Mouse (Mus musculus) liver, embryonic 11.5 days (tissue): ENCODE measurements around the gene Ubl7. TPM values are rescaled to one million over a fixed set of nuclear protein-coding genes. Genes with fewer than 3 reads are reported as not detected.

ENCODE experiments used
- ATAC-seq: fragments of 200-750 bp; cut with Nextera tagmentation; replicated peaks from 2 replicates; pipeline ENCODE4 v1.8.0; 2017; ENCODE audit warnings: moderate number of reproducible peaks, mild to moderate bottlenecking, moderate TSS enrichment, moderate library complexity; ENCODE audit not compliant: low FRiP score
- DNase-seq: peaks from one replicate; pipeline ENCODE4 v3.0.0-alpha.2; 2017; ENCODE audit warnings: low spot score
- H3K27ac ChIP-seq: fragments of 300-500 bp; sonication (generic); 2 replicates; pipeline ENCODE4 v1.5.1; 2014; ENCODE audit warnings: mild to moderate bottlenecking, low read depth, low read length, control low read depth
- H3K27me3 ChIP-seq: fragments of 300-500 bp; sonication (generic); replicated peaks from 2 replicates; pipeline ENCODE4 v1.6.1; 2014; ENCODE audit warnings: low read length, mixed read lengths; ENCODE audit not compliant: control insufficient read depth, insufficient read depth
- H3K36me3 ChIP-seq: fragments of 300-500 bp; sonication (generic); 2 replicates; pipeline ENCODE4 v1.6.1; 2014; ENCODE audit warnings: mild to moderate bottlenecking, low read length, moderate library complexity, mixed read lengths; ENCODE audit not compliant: control insufficient read depth, insufficient read depth
- H3K4me1 ChIP-seq: fragments of 300-500 bp; sonication (generic); replicated peaks from 2 replicates; pipeline ENCODE4 v1.6.1; 2014; ENCODE audit warnings: low read length, mixed read lengths; ENCODE audit not compliant: control insufficient read depth, insufficient read depth
- H3K4me2 ChIP-seq: fragments of 300-500 bp; sonication (generic); 2 replicates; pipeline ENCODE4 v1.6.1; 2014; ENCODE audit warnings: mild to moderate bottlenecking, control low read depth, moderate library complexity
- H3K4me3 ChIP-seq: fragments of 300-500 bp; sonication (generic); 2 replicates; pipeline ENCODE4 v1.5.1; 2014; ENCODE audit warnings: low read depth, low read length, control low read depth
- H3K9ac ChIP-seq: fragments of 300-500 bp; sonication (generic); 2 replicates; pipeline ENCODE4 v1.6.1; 2014; ENCODE audit warnings: low read depth, low read length, control low read depth
- H3K9me3 ChIP-seq: fragments of 300-500 bp; sonication (generic); 2 replicates; pipeline ENCODE4 v1.6.1; 2016; ENCODE audit warnings: low read length, inconsistent platforms, mixed read lengths; ENCODE audit not compliant: control insufficient read depth
- WGBS: fragments of 180-500 bp; shearing (Covaris S2); extraction: QIAGEN DNeasy Blood & Tissue Kit; methylation state at CpG from one replicate; pipeline ENCODE4 v1.1.7; 2014; 5-methylcytosine and 5-hydroxymethylcytosine counted together
- polyA plus RNA-seq: library from polyadenylated mRNA; unstranded; fragments of >200 nt; fragmentation: Nextera tagmentation; extraction: Ambion mirVana; gene quantifications from 2 replicates; pipeline ENCODE4 v1.2.1, GENCODE M21; 2014

Gene Ubl7
- polyA plus RNA-seq, 1 experiment from 2014 or later: 92.3 TPM

DNA sequence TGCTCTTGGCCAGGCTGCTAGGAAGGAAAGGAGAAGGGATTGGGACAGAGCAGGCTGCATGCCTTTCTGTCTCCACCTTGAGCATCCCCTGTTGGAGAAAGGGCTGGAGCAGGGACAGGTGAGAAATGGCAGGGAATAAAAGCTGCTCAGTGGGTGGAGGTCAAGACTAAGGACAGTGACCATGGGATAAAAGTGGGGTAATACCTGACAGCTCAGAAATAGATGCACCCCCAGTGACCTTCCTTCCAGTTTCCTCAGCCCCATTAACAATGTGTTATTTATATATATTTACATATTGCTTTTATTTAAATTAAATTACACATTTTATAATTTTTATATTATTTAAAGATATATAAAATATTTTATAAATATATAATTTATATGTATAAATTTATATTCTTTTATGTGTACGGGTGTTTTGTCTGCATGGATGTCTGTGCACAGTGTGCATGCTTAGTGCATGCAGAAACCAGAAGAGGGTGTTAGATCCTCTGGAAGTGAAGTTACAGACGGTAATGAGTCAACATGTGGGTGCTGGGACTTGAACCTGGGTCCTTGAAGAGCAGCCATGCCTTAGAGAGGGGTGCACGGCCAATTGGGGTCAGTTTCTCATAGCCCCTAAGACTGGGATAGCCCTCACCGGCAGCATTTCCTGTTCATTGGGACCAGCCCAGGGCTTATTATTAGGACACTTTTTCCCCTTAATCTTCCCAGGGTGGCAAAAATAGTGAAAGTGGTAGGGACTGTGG, 52.6 kb downstream of the Ubl7 start:
- H3K27ac ChIP-seq: no peak overlapping the region
- no peaks in the 10 kb centered on the region; the same call in 1 of the 2 replicates for H3K27me3 ChIP-seq
- WGBS: 81% methylated on average over 4 of the region's 4 CpGs
- H3K4me2 ChIP-seq: no peak overlapping the region
- DNase-seq: no peak
- ATAC-seq: no peak
- no peak overlapping the region for H3K9ac ChIP-seq
- no peak overlapping the region for H3K4me3 ChIP-seq
- H3K4me1 ChIP-seq: no peaks in the 10 kb centered on the region
- H3K9me3 ChIP-seq: no peaks in the 10 kb centered on the region
- H3K36me3 ChIP-seq: no peaks in the 10 kb centered on the region

DNA sequence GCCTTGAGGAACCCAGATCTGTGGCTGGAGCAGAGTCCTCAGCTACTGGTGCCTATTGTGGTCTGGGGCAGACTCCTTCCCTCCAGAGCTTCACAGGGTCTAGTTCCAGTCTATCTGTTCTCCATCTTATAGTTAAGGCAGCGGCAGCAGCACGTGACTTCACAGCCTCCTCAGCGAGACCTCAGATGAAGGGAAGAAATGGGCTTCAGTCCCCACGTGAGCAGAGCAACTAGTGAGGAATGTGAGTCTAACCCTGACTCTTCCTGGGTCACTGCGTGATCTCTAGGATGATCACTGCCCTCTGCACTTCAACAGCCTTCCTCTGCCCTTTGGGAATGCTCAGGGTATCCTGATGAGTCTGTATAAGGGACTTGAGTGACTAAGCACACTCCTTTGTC, 53.2 kb downstream of the Ubl7 start:
- Histone ChIP-seq H3K4me2 (no peak overlapping the region), H3K27me3 (no peaks in the 10 kb centered on the region; the same call in 1 of the 2 replicates), H3K9me3 (no peaks in the 10 kb centered on the region), H3K4me1 (no peaks in the 10 kb centered on the region), H3K36me3 (no peaks in the 10 kb centered on the region), H3K9ac (no peak overlapping the region), H3K27ac (no peak overlapping the region), H3K4me3 (no peak overlapping the region)
- ATAC-seq: no peak
- WGBS: 78% methylated on average over 5 of the region's 5 CpGs
- no peak for DNase-seq

DNA sequence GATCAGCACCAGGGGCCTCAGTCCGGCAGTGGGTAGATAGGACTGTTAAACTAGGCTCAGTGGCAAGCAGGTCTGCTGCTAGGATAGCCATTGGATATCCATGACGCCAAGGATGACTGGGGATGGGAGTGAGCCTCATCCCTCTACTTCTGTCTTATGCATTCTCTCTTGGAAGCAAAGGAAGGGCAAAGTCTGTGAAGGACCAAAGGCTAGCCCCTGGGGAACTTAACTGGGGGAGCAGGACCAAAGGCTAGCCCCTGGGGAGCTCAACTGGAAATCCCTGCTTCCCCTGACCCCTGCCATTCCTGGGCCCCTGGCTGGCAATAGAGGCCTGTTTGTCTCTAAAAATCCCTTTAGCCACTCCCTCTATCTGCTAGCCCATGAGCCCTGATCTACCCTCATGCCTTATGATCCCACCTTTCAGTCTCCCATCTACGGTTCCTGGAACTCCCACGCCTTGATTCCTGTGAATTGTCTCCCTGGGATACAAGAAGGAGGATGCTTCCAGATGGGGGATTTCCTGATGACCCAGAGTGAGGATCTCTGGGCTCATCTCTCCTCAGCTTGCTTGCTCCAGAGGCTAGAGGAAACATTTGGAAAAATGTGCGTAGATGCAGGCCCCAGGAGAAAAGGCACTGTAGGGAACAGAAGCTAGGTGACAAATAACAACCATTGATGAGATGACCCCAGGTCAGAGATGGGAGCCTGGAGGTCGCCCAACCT, 53.9 kb downstream of the Ubl7 start:
- Histone ChIP-seq H3K4me2 (no peak overlapping the region), H3K36me3 (no peaks in the 10 kb centered on the region), H3K9ac (no peak overlapping the region), H3K9me3 (no peaks in the 10 kb centered on the region), H3K4me1 (no peaks in the 10 kb centered on the region), H3K27me3 (no peaks in the 10 kb centered on the region; the same call in 1 of the 2 replicates), H3K27ac (no peak overlapping the region), H3K4me3 (no peak overlapping the region)
- WGBS: 71% methylated on average over 6 of the region's 6 CpGs
- no peak for DNase-seq
- no peak for ATAC-seq

DNA sequence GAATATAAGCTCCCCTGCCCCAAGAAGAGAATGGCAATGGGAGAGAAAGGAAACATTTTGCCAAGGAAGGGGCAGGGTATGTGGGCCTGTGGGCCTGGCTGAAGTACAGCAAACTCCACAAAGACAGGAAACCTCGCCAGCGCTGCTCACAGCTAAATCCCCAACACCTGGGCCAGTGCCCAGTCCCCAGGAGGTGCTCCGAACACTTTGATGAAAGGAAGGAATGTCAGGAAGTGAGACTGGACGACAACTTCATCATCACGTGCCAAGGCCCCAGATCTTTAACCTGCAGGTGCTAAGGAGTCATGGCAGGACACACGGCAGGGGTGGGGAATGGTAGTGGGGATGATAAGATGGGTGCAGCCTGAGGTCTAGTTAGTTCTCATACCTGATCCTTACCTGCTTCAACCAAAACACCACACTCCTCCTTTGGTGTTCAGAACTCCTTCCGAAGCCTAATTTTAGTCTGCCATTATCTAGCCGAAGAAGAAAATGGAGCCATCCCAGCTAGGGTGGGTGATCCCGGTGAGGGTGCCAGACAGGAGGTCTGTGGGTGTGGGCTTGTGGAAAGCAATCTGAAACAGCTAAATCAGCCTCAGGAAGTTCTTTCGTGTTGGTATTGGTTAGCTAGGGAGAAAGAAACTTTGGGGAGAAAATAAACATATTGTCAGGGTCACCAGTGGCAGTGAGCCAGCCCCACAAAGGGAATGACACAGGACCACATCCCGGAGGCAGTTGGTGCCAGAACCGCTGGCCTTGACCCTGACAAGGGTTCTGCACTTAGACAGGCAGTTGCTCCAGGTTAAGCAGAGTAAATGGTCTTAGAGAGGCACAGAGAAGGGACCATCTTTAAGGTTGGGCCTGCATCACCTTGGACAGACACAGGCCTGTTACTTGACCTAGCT, 54.8 kb downstream of the Ubl7 start:
- Histone ChIP-seq H3K36me3 (no peaks in the 10 kb centered on the region), H3K27me3 (no peaks in the 10 kb centered on the region; the same call in 1 of the 2 replicates), H3K4me2 (no peak overlapping the region), H3K9ac (no peak overlapping the region), H3K27ac (no peak overlapping the region), H3K4me3 (no peak overlapping the region), H3K4me1 (no peaks in the 10 kb centered on the region), H3K9me3 (no peaks in the 10 kb centered on the region)
- no peak for DNase-seq
- 62% methylated on average over 12 of the region's 12 CpGs for WGBS
- no peak for ATAC-seq

DNA sequence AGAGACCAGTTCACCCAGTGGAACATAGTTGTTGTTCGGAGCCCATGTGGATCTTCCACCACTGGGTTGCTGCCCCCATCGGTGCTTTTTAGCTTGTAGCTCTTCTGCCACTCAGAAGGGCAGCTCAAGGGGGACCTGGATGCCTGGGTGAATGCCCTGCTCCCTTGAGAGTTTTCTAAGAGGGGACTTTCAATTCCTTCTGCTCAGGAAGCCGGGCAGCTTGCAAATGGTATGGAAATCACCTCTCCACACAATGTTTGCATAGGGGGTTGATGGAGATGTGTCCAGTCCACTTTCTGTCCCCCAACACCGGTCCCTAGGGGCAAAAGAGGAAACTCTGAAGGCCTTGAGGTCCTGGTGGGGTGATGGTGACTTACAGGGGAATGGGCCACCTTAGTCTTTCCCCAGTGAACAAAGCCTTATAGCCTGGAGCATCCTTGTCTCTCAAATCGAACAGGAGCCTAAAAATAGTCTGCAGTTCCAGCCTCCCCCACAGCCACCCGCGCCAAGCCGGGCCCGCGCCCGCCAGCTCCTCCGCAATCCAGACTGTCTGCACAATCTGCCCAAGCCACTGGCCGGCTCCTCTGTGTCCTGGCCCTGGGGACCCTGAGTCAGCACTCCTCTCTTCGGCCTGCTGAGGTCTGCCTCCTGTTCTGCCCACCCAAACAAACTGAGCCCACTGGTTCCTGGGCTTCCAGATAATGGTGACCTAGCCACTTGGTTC, 56.6 kb downstream of the Ubl7 start:
- Histone ChIP-seq H3K27me3 (no peaks in the 10 kb centered on the region), H3K36me3 (no peaks in the 10 kb centered on the region), H3K27ac (no peak overlapping the region), H3K4me3 (no peak overlapping the region), H3K9ac (no peak overlapping the region), H3K9me3 (no peaks in the 10 kb centered on the region), H3K4me1 (peaks cover 2% of the 10 kb centered on the region; the same call in 1 of the 2 replicates), H3K4me2 (no peak overlapping the region)
- ATAC-seq (no peak), DNase-seq (no peak)
- WGBS: 70% methylated on average over 14 of the region's 14 CpGs

DNA sequence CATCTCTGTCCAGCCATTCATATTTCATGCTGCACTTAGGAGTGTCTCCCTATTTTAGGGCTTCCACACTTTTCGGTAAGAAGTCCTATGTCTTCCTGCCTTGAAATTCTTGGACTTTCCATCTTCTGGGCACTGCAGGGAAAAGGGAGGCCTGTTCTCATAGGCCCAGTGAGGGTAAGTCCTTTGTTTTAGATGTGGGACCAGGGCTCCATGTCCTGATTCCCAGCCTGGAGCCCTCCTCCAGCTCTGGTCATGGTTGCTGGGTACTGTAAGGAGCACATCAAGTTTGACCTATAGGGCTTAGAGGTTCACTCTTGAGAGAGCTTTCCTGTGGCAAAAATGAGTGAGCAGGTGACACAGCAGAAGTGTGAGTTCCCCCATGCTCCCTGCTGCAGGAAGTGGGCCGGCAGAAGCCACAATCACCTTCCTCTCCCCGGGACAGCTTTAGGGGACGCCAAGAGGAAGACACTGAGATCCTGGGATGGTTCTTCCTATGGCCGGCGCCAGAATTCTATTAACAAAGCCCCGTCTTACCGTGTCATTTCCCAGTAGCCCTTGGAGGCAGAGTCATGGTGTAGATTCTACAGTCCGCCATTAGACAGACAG, 57.5 kb downstream of the Ubl7 start:
- Histone ChIP-seq H3K27me3 (no peaks in the 10 kb centered on the region), H3K36me3 (no peaks in the 10 kb centered on the region), H3K4me3 (no peak overlapping the region), H3K4me1 (peaks cover 7% of the 10 kb centered on the region; the same call in 1 of the 2 replicates), H3K4me2 (no peak overlapping the region), H3K9me3 (no peaks in the 10 kb centered on the region), H3K27ac (no peak overlapping the region), H3K9ac (no peak overlapping the region)
- ATAC-seq (no peak), DNase-seq (no peak)
- 56% methylated on average over 9 of the region's 9 CpGs for WGBS

DNA sequence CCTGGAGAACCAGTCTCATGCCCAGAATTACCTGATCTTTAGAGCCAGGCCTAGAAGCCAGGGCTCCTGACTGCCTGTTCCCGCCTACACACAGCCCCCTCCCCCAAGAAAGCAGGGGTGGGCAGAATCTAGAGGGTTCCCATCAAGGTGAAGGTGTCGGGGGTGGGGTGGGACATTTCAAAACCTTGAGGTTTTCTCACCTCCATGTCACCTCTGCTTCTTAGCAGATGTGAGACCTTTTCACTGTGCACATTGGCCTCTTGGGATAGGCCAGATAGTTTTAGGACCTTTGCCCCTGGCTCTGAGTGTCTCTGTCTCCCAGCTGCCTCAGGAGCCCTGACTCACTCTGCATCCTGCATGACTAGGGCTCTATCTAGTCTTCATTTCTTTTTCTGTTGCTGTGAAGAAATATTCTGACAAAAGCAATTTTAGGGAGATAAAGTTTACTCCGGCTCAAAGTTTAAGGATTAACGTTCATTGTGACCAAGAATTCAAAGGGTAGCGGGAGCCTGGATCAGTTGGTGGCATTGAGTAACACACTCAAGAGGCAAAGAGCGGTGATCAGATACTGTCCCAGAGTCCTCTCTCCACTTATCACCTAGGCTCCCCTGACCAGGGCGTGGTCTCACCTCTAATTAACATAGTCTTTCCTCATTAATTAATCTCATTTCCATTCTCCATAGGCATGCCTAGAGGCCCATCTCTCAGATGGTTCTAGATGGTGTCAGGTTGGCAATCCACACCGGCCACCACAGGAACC, 58.2 kb downstream of the Ubl7 start:
- Histone ChIP-seq H3K9ac (no peak overlapping the region), H3K4me1 (peaks cover 7% of the 10 kb centered on the region; the same call in 1 of the 2 replicates), H3K27me3 (no peaks in the 10 kb centered on the region), H3K4me2 (no peak overlapping the region), H3K36me3 (no peaks in the 10 kb centered on the region), H3K27ac (no peak overlapping the region), H3K9me3 (no peaks in the 10 kb centered on the region), H3K4me3 (no peak overlapping the region)
- WGBS: 79% methylated on average over 8 of the region's 8 CpGs
- ATAC-seq (no peak), DNase-seq (no peak)
